Mouse (Mus musculus): ENCODE measurements around the gene Phf21a.

Gene Phf21a

GRCm38 (mm10) chr2:92360893-92361292, 268.0 kb downstream of the Phf21a start:
- DNase-seq (ENCODE audit: low read depth), result no peak

GRCm38 (mm10) chr2:92361795-92362194, 268.9 kb downstream of the Phf21a start:
- DNase-seq (ENCODE audit: low read depth), result no peak

- no peak for DNase-seq (ENCODE audit: low read depth)
Measured at GRCm38 (mm10) chr2:92362571-92363228, 269.8 kb downstream of the Phf21a start.

- no peak for DNase-seq (ENCODE audit: low read depth)
Measured at GRCm38 (mm10) chr2:92364086-92364485, 271.2 kb downstream of the Phf21a start.

- no peak for DNase-seq (ENCODE audit: low read depth)
Measured at GRCm38 (mm10) chr2:92365568-92365967, 272.7 kb downstream of the Phf21a start.

- DNase-seq (ENCODE audit: low read depth), result no peak
Measured at GRCm38 (mm10) chr2:92367383-92368029, 274.6 kb downstream of the Phf21a start.

GRCm38 (mm10) chr2:92370375-92370774, 277.5 kb downstream of the Phf21a start:
- DNase-seq (ENCODE audit: low read depth), result no peak

- no peak for DNase-seq (ENCODE audit: low read depth)
Measured at GRCm38 (mm10) chr2:92370821-92371805, 278.2 kb downstream of the Phf21a start.

- DNase-seq (ENCODE audit: low read depth), result no peak
Measured at GRCm38 (mm10) chr2:92371971-92372690, 279.2 kb downstream of the Phf21a start.

GRCm38 (mm10) chr2:92372767-92373436, 280.0 kb downstream of the Phf21a start:
- DNase-seq (ENCODE audit: low read depth), result no peak

GRCm38 (mm10) chr2:92373437-92373813, 280.5 kb downstream of the Phf21a start:
- peak; percentile 22 for DNase-seq (ENCODE audit: low read depth)

GRCm38 (mm10) chr2:92374514-92374913, 281.6 kb downstream of the Phf21a start, which contains the start of the genes Pex16 and Large2:
Gene Pex16, plus strand, starts transcription at chr2:92374676.
Gene Large2, minus strand, starts transcription at chr2:92374869.
- DNase-seq (ENCODE audit: low read depth), result peak; percentile 75

GRCm38 (mm10) chr2:92375099-92375623, 282.2 kb downstream of the Phf21a start:
- peak; percentile 99 for DNase-seq (ENCODE audit: low read depth)

GRCm38 (mm10) chr2:92375788-92376187, 282.9 kb downstream of the Phf21a start:
- peak; percentile 29 for DNase-seq (ENCODE audit: low read depth)

GRCm38 (mm10) chr2:92376300-92376699, 283.4 kb downstream of the Phf21a start:
- peak; percentile 64 for DNase-seq (ENCODE audit: low read depth)

GRCm38 (mm10) chr2:92377320-92377719, 284.4 kb downstream of the Phf21a start:
- DNase-seq (ENCODE audit: low read depth), result no peak

- no peak for DNase-seq (ENCODE audit: low read depth)
Measured at GRCm38 (mm10) chr2:92379783-92380494, 287.0 kb downstream of the Phf21a start.

GRCm38 (mm10) chr2:92380495-92381050, 287.7 kb downstream of the Phf21a start:
- DNase-seq (ENCODE audit: low read depth), result no peak

GRCm38 (mm10) chr2:92381161-92381560, 288.2 kb downstream of the Phf21a start:
- no peak for DNase-seq (ENCODE audit: low read depth)

All from 416B (cell line).